Mouse (Mus musculus): ENCODE measurements around the gene Ms4a6d. TPM values are rescaled to one million over a fixed set of nuclear protein-coding genes. Genes with fewer than 3 reads are reported as not detected.

Ms4a6d gene
- polyA plus RNA-seq (2015; fragmentation: Nextera tagmentation; extraction: Ambion mirVana) = 3.7 and 5.3 TPM in 2 replicates

DNA sequence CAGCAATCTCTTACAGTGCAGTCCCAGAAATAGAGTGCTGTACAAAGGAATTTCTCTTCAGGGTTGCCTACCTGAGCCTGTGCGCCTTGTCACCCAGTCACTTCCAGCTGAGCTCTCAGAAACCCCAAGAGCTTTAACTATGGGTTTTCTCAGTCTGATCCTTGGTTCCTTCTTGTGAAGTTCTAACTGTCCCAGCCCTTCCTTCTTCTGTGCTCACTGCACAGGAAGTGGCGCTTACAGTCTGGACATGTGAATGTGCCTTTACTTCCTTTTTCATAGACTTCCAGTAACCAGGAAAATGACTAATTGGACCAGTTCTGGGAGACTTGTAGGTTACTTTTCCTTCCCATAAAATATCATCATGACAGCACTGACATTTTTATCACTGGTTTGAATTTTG lies at the start of gene Ms4a6d:
Gene Ms4a6d (minus strand): TSS at position 247 of the 400 bp plus-strand sequence.
- ATAC-seq (replicated peaks; ENCODE audit: insufficient number of reproducible peaks, insufficient read depth, low FRiP score, low read depth) = no peak
- Histone ChIP-seq H3K9ac (no peak within 1 kb of the TSS), H3K27ac (no peak within 1 kb of the TSS), H3K4me2 (no peak within 1 kb of the TSS), H3K36me3 (no peaks in the 10 kb centered on the region), H3K27me3 (no peaks in the 10 kb centered on the region), H3K4me1 (replicated peaks) (no peaks in the 10 kb centered on the region), H3K4me3 (no peak within 1 kb of the TSS), H3K9me3 (replicated peaks) (no peaks in the 10 kb centered on the region)
- 86% methylated on average over 2 of the region's 2 CpGs for WGBS

- 68% methylated on average over 4 of the region's 4 CpGs for WGBS
- no peaks in the 10 kb centered on the region for H3K36me3 ChIP-seq
- H3K4me3 ChIP-seq = no peak overlapping the region
- no peak overlapping the region for H3K27ac ChIP-seq
- no peak overlapping the region for H3K9ac ChIP-seq
- ATAC-seq (replicated peaks; ENCODE audit: insufficient number of reproducible peaks, insufficient read depth, low FRiP score, low read depth) = no peak
- H3K27me3 ChIP-seq = no peaks in the 10 kb centered on the region
- H3K9me3 ChIP-seq (replicated peaks) = no peaks in the 10 kb centered on the region
- no peak overlapping the region for H3K4me2 ChIP-seq
- no peaks in the 10 kb centered on the region for H3K4me1 ChIP-seq (replicated peaks)
These were observed 44.9 kb upstream of the Ms4a6d start for GRCm38 (mm10) chr19:11649564-11649963.

DNA sequence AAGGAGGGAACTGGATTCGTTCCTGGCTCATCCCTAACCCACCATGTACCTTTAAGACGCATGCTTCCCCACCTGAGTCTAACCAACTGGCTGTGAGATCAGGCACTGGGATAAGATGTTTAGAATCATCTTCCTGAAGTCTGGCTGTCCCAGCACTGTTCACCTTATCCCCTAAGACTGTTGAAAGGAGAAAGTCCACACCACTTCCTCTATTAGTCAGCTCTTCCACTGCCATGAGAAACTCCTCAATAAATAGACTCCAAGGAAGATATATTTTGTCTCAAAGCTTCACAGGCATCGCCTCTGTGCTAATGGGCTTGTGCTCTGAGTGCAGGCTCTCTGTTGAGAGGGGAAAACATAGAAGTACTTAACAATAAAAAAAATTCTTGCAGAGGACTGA lies 41.5 kb upstream of the Ms4a6d start:
- H3K4me2 ChIP-seq = no peak overlapping the region
- no peak overlapping the region for H3K9ac ChIP-seq
- H3K4me3 ChIP-seq = no peak overlapping the region
- H3K9me3 ChIP-seq (replicated peaks) = no peaks in the 10 kb centered on the region
- no peaks in the 10 kb centered on the region for H3K4me1 ChIP-seq (replicated peaks)
- WGBS = 74% methylated on average over 3 of the region's 3 CpGs
- no peak for ATAC-seq (replicated peaks; ENCODE audit: insufficient number of reproducible peaks, insufficient read depth, low FRiP score, low read depth)
- H3K36me3 ChIP-seq = no peaks in the 10 kb centered on the region
- no peaks in the 10 kb centered on the region for H3K27me3 ChIP-seq
- no peak overlapping the region for H3K27ac ChIP-seq

DNA sequence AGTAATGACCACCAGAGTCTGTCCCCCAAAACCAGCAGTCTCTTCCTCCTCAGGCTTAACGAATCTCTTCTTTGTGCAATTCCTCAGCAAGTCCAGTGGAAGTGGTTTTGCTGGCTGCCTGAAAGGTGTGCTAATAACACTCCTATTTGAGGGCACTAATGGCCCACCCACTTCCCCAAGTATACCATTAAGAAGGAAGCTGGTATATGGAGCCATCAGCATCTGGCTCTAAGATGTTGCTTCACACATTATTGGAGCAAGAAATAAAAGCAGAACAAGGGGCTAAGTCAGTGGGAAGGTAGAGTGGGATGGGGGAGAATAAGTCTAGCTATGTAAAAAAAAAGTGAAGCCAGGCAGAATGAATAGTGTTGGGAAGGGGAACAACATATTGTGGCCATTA lies 36.1 kb upstream of the Ms4a6d start, which contains the start of gene Ms4a3:
Gene Ms4a3 (minus strand): TSS at position 120 of the 400 bp plus-strand sequence.
- H3K4me1 ChIP-seq (replicated peaks) = no peaks in the 10 kb centered on the region
- no peaks in the 10 kb centered on the region for H3K27me3 ChIP-seq
- H3K9me3 ChIP-seq (replicated peaks) = no peaks in the 10 kb centered on the region
- no peak for ATAC-seq (replicated peaks; ENCODE audit: insufficient number of reproducible peaks, insufficient read depth, low FRiP score, low read depth)
- WGBS = 67% methylated on average over 1 of the region's 1 CpGs
- no peak within 1 kb of the TSS for H3K27ac ChIP-seq
- no peak within 1 kb of the TSS for H3K4me3 ChIP-seq
- H3K36me3 ChIP-seq = no peaks in the 10 kb centered on the region
- no peak within 1 kb of the TSS for H3K9ac ChIP-seq
- H3K4me2 ChIP-seq = no peak within 1 kb of the TSS

- Histone ChIP-seq H3K4me1 (replicated peaks) (no peaks in the 10 kb centered on the region), H3K9me3 (replicated peaks) (no peaks in the 10 kb centered on the region), H3K27me3 (no peaks in the 10 kb centered on the region), H3K27ac (no peak overlapping the region), H3K36me3 (no peaks in the 10 kb centered on the region), H3K9ac (no peak overlapping the region), H3K4me3 (no peak overlapping the region), H3K4me2 (no peak overlapping the region)
- ATAC-seq (replicated peaks; ENCODE audit: insufficient number of reproducible peaks, insufficient read depth, low FRiP score, low read depth) = no peak
- whole genome bisulfite sequencing = 59% methylated on average over 4 of the region's 4 CpGs
These were observed 34.4 kb upstream of the Ms4a6d start for GRCm38 (mm10) chr19:11639038-11639437.

GRCm38 (mm10) chr19:11635572-11635971 lies 30.9 kb upstream of the Ms4a6d start:
- Histone ChIP-seq H3K9me3 (replicated peaks) (no peaks in the 10 kb centered on the region), H3K9ac (no peak overlapping the region), H3K27ac (no peak overlapping the region), H3K4me1 (replicated peaks) (no peaks in the 10 kb centered on the region), H3K27me3 (no peaks in the 10 kb centered on the region), H3K4me3 (no peak overlapping the region), H3K4me2 (no peak overlapping the region), H3K36me3 (no peaks in the 10 kb centered on the region)
- 38% methylated on average over 5 of the region's 5 CpGs for WGBS
- ATAC-seq (replicated peaks; ENCODE audit: insufficient number of reproducible peaks, insufficient read depth, low FRiP score, low read depth) = no peak

DNA sequence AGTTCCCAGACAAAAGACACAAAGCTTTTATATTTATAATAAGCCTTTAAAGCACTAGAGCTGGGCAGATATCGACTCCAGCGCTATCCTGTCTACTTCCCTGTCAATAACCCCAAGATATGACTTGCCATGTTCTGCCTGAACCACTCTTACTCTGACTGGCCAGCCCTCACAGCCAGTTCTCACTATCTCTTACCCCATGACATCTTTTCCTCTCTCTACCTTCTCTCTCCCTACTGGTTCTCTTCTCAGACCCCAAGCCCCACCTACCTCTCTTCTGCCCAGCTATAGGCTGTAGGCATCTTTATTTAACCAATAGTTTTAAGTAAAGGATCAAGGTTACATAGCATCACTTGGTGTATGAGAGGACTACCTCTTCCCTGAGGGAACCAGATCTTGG lies 29.7 kb upstream of the Ms4a6d start:
- Histone ChIP-seq H3K4me2 (no peak overlapping the region), H3K9me3 (replicated peaks) (no peaks in the 10 kb centered on the region), H3K27ac (no peak overlapping the region), H3K4me1 (replicated peaks) (no peaks in the 10 kb centered on the region), H3K9ac (no peak overlapping the region), H3K4me3 (no peak overlapping the region), H3K36me3 (no peaks in the 10 kb centered on the region), H3K27me3 (no peaks in the 10 kb centered on the region)
- WGBS = 56% methylated on average over 2 of the region's 2 CpGs
- ATAC-seq (replicated peaks; ENCODE audit: insufficient number of reproducible peaks, insufficient read depth, low FRiP score, low read depth) = no peak

GRCm38 (mm10) chr19:11633732-11634131 lies 29.1 kb upstream of the Ms4a6d start:
- Histone ChIP-seq H3K4me2 (no peak overlapping the region), H3K27me3 (no peaks in the 10 kb centered on the region), H3K27ac (no peak overlapping the region), H3K4me1 (replicated peaks) (no peaks in the 10 kb centered on the region), H3K4me3 (no peak overlapping the region), H3K9me3 (replicated peaks) (no peaks in the 10 kb centered on the region), H3K9ac (no peak overlapping the region), H3K36me3 (no peaks in the 10 kb centered on the region)
- WGBS = 69% methylated on average over 1 of the region's 1 CpGs
- ATAC-seq (replicated peaks; ENCODE audit: insufficient number of reproducible peaks, insufficient read depth, low FRiP score, low read depth) = no peak

DNA sequence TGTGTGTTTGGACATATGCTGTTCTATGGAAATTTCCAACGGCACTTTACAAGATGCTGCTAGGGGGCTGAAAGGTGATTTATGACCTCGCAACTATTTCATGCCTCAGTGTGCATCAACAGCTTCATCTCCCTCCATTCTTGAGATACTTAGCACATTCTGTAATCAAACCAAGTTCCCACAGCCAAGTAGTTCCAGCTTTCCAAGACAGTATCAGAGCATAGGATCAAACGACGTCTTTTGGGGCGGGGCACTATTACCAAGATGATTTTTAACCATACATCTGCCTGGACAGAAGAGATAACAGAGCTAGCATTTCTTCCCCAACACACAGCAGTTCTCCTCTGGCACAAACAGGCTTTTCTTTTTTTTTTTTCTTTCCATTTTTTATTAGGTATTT lies 20.6 kb upstream of the Ms4a6d start:
- whole genome bisulfite sequencing = 55% methylated on average over 5 of the region's 5 CpGs
- Histone ChIP-seq H3K4me3 (no peak overlapping the region), H3K36me3 (no peaks in the 10 kb centered on the region), H3K9me3 (replicated peaks) (no peaks in the 10 kb centered on the region), H3K27ac (no peak overlapping the region), H3K9ac (no peak overlapping the region), H3K4me2 (no peak overlapping the region), H3K4me1 (replicated peaks) (no peaks in the 10 kb centered on the region), H3K27me3 (no peaks in the 10 kb centered on the region)
- ATAC-seq (replicated peaks; ENCODE audit: insufficient number of reproducible peaks, insufficient read depth, low FRiP score, low read depth) = no peak

DNA sequence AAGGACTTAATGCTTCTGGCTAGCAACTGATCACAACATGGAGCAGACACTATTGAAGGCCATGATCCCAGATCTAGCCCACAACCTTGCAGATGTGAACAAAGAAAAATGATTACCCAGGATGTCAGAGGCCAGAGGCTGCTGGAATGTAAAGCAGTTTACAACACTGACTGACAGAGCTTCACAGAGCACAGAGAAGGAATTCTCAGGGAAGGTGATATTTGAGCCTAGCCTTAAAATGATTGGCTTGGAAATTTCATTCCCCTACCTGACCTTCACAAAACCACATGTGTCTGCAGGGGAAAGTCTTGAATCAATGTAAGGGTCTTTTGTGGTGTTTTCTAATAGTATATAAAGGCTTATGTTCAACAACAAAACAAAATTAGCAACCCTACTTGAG lies 20.2 kb upstream of the Ms4a6d start:
- H3K27ac ChIP-seq = no peak overlapping the region
- no peak for ATAC-seq (replicated peaks; ENCODE audit: insufficient number of reproducible peaks, insufficient read depth, low FRiP score, low read depth)
- no peak overlapping the region for H3K9ac ChIP-seq
- H3K27me3 ChIP-seq = no peaks in the 10 kb centered on the region
- no peak overlapping the region for H3K4me3 ChIP-seq
- no peak overlapping the region for H3K4me2 ChIP-seq
- H3K4me1 ChIP-seq (replicated peaks) = no peaks in the 10 kb centered on the region
- no peaks in the 10 kb centered on the region for H3K9me3 ChIP-seq (replicated peaks)
- no peaks in the 10 kb centered on the region for H3K36me3 ChIP-seq

DNA sequence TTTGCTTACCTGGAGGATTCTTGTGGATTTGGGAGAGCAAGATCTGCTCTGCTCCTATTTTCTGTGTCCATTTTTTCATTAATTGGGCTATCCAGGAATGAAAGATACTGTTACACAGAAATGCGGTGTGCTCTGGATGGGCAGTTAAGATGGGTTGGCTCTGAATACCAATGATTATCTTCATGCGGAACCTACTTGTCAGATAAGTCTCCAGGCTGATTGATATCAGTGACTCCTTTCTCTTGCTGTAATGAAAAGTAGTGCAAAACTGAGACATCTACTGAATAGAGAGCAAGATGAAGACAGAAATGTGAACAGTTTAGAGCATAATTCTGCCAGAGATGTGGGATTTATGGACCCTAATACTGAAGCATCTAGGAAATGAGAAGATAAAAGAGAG lies 18.9 kb upstream of the Ms4a6d start, which contains the start of gene Ms4a2:
Gene Ms4a2 (minus strand): TSS at position 169 of the 400 bp plus-strand sequence.
- Histone ChIP-seq H3K4me2 (no peak within 1 kb of the TSS), H3K9ac (no peak within 1 kb of the TSS), H3K9me3 (replicated peaks) (no peaks in the 10 kb centered on the region), H3K27me3 (no peaks in the 10 kb centered on the region), H3K27ac (no peak within 1 kb of the TSS), H3K4me3 (no peak within 1 kb of the TSS), H3K4me1 (replicated peaks) (no peaks in the 10 kb centered on the region), H3K36me3 (no peaks in the 10 kb centered on the region)
- ATAC-seq (replicated peaks; ENCODE audit: insufficient number of reproducible peaks, insufficient read depth, low FRiP score, low read depth) = no peak
- WGBS = 80% methylated on average over 2 of the region's 2 CpGs

DNA sequence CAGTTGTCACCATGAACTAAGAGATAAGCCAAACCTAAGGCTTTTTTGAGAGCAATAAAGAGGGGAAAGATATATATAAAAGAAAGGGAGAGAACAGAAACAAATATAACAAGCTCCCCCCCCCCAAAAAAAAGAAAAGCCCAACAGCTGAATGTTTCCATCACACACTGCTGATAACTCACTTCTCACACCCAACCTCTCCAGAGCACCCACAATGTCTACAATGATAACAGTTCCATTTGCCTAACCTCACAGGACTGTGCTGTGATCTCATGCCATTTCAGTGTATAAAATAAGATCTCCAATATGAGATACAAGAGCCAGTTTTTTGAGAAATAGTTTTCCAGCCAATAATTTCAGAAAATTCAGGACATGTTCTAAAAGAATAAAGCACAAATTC lies 13.3 kb upstream of the Ms4a6d start:
- H3K4me1 ChIP-seq (replicated peaks) = no peaks in the 10 kb centered on the region
- H3K4me3 ChIP-seq = no peak overlapping the region
- no peak overlapping the region for H3K4me2 ChIP-seq
- no peak for ATAC-seq (replicated peaks; ENCODE audit: insufficient number of reproducible peaks, insufficient read depth, low FRiP score, low read depth)
- no peaks in the 10 kb centered on the region for H3K36me3 ChIP-seq
- H3K9me3 ChIP-seq (replicated peaks) = no peaks in the 10 kb centered on the region
- H3K27me3 ChIP-seq = no peaks in the 10 kb centered on the region
- H3K27ac ChIP-seq = no peak overlapping the region
- no peak overlapping the region for H3K9ac ChIP-seq

All from heart, embryonic 15.5 days (tissue).